Mouse (Mus musculus) MEL (cell line): ENCODE measurements around the gene Hist1h3b.

Source experiments
- CTCF ChIP-seq, 3 experiments: IDR thresholded peaks in 2 of 3; conservative IDR thresholded peaks in 1 of 3; 2 replicates each; pipeline ENCODE4 v1.5.1; 2011 to 2012; ENCODE audit warnings: low read length in 3 of 3, low read depth in 2 of 3, mild to moderate bottlenecking in 2 of 3, improper control_type of control experiment in 1 of 3, inconsistent platforms in 1 of 3, mixed read lengths in 1 of 3, moderate library complexity in 1 of 3; ENCODE audit not compliant: control insufficient read depth in 1 of 3, insufficient read depth in 1 of 3, poor library complexity in 1 of 3, severe bottlenecking in 1 of 3
- E2F4 ChIP-seq: IDR thresholded peaks from 2 replicates; pipeline ENCODE4 v1.6.1; 2011; ENCODE audit warnings: low read depth, low read length, improper control_type of control experiment, borderline replicate concordance
- GATA1 ChIP-seq: IDR thresholded peaks from 2 replicates; pipeline ENCODE4 v1.6.1; 2011; ENCODE audit warnings: low read depth, low read length, improper control_type of control experiment
- MAX ChIP-seq: IDR thresholded peaks from 2 replicates; pipeline ENCODE4 v1.6.1; 2011; ENCODE audit warnings: low read length, improper control_type of control experiment
- NRF1 ChIP-seq: IDR thresholded peaks from 2 replicates; pipeline ENCODE4 v1.6.1; 2014; ENCODE audit warnings: low read depth, mild to moderate bottlenecking, inconsistent platforms, low read length, improper control_type of control experiment, moderate library complexity; ENCODE audit not compliant: poor library complexity, insufficient read depth, severe bottlenecking
- POLR2A ChIP-seq, 2 experiments: IDR thresholded peaks; 2 replicates each; pipeline ENCODE4 v1.6.1; 2011 to 2012; ENCODE audit warnings: low read length in 2 of 2, mild to moderate bottlenecking in 2 of 2, control low read depth in 1 of 2, improper control_type of control experiment in 1 of 2, low read depth in 1 of 2, moderate library complexity in 1 of 2; ENCODE audit not compliant: control insufficient read depth in 1 of 2, insufficient read depth in 1 of 2, poor library complexity in 1 of 2
- UBTF ChIP-seq: IDR thresholded peaks from 2 replicates; pipeline ENCODE4 v1.6.1; 2012; ENCODE audit warnings: low read depth, mild to moderate bottlenecking, inconsistent platforms, low read length, improper control_type of control experiment, moderate library complexity, borderline replicate concordance; ENCODE audit not compliant: insufficient read depth
- ZMIZ1 ChIP-seq: IDR thresholded peaks from 2 replicates; pipeline ENCODE4 v1.6.1; 2012; ENCODE audit warnings: low read depth, mild to moderate bottlenecking, inconsistent platforms, low read length, improper control_type of control experiment, moderate library complexity

- no peak for TF ChIP-seq POLR2A (IDR thresholded peaks at IDR 0.05; ENCODE audit: control insufficient read depth in 1 of 2, insufficient read depth in 1 of 2, low read depth in 1 of 2, low read length in 2 of 2, poor library complexity in 1 of 2)
- TF ChIP-seq MAX, result no peak
- no peak for TF ChIP-seq CTCF (IDR thresholded peaks at IDR 0.05 in 2 of 3, conservative IDR thresholded peaks at IDR 0.05 in 1 of 3; ENCODE audit: control insufficient read depth in 1 of 3, insufficient read depth in 1 of 3, low read depth in 2 of 3, low read length in 3 of 3, poor library complexity in 1 of 3, severe bottlenecking in 1 of 3)
- no peak for TF ChIP-seq GATA1
- no peak for TF ChIP-seq NRF1
- no peak for TF ChIP-seq E2F4
- no peak for TF ChIP-seq ZMIZ1
- TF ChIP-seq UBTF, result no peak
Observed at GRCm38 (mm10) chr13:23709714-23710373, 42.2 kb upstream of the Hist1h3b start.
